Mouse (Mus musculus): Measurements from ENCODE around the gene Fbxl17.

The Fbxl17 gene

DNA sequence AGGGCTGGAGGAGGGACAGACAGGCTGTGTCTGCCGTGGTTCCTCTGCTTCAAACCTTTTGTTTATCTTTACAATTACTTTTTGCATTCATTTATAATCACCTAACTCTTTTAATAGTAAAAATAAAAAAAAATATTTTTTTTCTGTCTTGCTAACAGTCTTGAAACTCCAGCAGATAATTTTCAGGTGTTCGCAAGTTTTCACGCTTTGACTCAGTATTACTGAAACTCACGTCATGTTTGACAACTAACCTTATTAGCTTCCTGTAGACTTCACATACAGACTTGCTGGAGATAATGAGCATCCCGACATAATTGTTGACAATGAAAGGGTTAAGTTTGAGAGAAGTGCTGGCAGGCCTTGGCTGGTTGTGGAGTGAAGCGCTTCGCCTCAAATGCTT is 340.6 kb downstream of the Fbxl17 start:
- no peak for DNase-seq

- DNase-seq = no peak
Observed at GRCm38 (mm10) chr17:63158436-63158835, 341.4 kb downstream of the Fbxl17 start.

DNA sequence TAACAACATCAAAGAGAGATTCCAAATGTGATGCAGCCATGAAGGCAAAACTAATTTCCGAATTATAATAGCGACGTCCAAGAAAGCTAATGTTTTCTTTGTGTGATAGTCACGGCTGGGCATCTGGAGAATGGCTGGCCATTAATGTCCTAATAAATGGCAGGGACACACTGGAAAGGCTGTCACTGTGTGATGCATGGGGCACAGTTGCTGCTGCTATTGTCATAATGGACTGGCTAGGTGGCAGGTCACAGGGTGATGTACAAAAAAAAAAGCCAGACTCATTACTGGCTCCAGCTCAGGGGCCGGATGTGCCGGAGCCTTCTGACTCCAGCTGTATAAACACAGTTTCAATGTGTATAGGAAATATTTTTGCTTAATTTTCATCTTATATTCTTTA is 341.9 kb downstream of the Fbxl17 start:
- no peak for DNase-seq

DNA sequence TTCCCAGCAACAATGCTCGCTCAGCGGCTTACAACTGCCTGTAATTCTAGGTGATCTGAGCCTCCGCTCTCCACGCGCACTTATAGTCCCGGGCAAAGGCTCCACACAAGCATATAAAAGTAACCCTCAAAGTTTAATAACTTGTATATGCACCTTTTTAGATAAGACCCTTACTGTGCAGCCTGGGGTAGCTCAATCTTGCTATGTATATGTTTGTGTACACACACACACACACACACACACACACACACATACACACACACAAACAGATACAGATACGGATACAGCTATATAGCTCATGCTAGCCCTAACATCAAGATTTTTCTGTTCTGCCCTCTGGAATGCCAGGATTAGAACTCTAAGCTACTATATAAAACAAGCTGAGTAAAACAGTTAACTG is 342.8 kb downstream of the Fbxl17 start:
- DNase-seq = no peak

DNA sequence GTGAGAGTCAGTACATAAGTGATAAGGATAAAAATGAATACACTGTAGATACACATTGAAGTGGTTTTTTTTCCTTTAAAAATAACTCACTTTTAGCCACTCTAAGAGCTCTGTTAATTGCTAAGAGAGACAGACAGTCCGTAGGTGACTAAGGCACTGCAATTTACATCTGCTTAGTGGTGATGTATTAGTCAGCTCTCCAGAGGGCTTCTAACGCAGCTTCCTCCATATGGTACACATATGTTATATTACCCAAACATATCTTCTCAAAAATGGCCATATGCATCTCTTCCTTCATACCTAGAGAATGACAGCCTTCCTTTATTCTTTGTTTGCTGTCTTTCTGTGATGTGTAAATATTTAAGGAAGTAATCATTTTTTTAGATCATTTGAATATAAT is 353.3 kb downstream of the Fbxl17 start:
- DNase-seq = no peak

GRCm38 (mm10) chr17:63145751-63146491 is 353.9 kb downstream of the Fbxl17 start:
- DNase-seq = peak in 1 of 2 experiments; percentile 15

DNA sequence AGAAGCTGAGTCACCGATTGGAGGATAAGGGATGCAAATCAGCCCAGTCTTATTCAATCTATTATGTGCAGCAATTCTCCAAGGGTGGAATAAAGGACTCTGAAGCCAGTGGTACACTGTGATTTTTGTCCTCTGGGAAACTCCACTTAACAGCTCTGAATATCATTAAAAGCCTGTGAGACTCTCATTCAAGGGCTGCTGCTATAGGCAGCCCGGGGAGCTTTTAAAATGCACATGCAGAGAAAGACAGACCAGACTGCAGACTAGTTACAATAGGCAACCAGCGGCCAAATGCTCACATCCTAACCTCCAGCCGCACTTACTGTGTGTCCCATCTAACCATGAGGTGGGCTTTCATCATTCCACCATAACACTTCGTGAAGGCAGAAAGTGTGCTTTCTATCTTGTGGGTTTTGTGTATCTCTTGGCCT is 354.5 kb downstream of the Fbxl17 start:
- DNase-seq = no peak

DNA sequence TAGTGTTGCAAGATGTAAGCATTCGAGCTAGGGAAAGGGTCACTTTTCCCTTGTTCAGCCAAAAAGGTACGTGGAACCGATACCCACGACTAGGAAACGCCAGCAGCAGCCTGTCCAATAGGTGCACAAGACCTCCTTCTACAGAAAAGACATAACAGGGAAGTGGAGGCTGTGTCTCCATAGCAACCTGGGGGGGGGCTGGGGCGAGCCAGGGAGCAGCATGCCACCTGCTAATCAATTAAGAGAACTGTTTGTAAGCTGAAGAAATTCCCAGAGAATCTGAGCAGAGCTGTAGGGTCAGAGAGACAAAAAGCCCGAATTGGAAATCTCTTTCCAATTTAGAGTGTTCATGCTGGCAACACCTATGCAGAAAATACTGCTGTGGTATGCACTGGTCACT is 356.0 kb downstream of the Fbxl17 start:
- no peak for DNase-seq

DNA sequence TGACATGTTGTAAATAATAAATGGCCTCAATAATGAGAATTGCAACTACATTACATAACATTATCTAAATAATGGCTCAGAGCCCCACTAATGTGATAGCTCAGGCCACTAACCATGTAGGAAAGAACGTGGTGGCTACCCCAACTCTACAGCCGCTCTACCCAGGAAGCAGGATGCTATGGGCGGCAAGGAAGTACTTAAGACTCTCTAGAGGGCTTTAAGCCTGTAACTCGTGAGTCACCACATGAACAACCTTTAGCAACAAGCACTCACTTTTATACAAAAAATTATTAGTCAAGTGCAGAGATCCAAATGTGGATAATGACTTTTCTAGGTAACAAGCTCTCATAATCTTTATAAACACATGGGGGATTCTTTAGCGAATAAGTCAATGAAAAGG is 365.0 kb downstream of the Fbxl17 start:
- no peak for DNase-seq

DNA sequence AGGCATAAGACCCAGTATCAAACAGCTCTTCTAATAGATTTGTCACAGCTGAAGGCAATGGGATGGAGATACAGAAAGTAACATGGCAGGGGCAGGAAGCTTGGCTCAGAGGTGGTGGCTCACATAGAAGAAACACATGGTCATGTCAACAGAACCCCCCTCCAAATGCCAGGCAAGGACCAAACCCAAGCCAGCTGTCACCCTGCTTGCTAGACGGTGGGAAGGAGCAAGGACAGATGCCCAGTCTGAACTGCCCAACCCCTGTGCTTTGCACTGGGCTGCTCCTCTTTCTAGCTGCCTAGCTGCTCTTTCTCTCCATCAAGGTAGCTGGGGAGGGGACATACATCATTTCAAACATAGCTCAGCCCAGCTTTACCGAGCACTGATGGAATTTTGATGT is 377.4 kb downstream of the Fbxl17 start:
- no peak for DNase-seq

DNA sequence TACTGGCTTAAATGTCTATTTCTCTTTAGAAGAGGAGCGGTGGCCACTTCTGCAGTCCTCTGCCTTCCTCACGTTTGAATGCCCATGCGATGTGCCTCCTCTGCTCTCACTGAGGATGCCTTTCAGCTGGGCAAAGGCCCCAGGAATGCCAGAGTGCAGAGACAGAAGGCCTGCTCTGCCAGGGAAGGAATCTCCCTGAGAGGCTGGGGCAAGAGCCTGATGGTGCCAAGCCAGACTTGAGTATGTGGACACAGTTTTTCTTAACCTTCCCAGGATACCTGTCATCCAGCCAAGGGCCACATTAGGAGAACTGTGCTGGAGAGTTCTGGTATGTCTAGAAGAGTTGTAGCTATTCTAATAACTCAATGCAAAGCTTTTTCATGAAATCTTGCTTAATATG is 380.1 kb downstream of the Fbxl17 start:
- DNase-seq = no peak

DNA sequence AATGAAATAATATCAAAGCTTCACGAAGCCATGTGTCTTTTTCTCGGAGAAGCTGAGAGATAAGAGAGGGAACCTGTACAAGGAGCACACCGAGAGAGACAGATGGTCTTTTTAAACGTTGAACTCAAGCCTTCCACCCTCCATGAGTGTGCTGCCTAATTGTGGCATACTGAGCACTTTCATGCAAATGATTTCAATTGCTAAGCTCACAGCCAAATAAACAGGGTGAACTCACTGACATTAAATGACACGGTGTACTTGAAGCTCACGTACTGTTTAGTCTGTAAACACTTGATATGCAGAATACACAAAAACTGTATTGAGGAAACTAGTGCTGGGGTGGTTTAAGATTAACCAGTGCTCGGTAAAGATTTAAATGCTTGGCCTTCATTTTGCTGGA is 380.7 kb downstream of the Fbxl17 start:
- no peak for DNase-seq

DNA sequence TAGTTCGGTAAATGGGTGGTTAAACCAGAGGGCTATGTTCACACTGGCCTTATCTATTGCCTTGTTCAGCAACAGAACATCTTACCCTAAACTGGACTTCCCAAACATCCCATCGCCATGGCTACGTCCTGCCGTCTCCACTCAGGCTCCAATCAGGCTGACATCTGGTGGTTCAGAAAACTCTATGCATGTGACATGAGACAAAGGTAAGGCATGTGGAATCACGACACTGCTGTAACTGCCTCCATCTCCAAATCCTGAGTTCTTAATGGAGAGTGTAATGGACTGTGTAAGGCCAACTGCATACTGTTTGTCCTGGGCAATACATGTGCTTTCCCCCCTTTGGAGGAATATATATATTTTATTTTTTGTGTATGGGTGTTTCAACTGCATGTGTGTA is 382.7 kb downstream of the Fbxl17 start:
- no peak for DNase-seq

DNA sequence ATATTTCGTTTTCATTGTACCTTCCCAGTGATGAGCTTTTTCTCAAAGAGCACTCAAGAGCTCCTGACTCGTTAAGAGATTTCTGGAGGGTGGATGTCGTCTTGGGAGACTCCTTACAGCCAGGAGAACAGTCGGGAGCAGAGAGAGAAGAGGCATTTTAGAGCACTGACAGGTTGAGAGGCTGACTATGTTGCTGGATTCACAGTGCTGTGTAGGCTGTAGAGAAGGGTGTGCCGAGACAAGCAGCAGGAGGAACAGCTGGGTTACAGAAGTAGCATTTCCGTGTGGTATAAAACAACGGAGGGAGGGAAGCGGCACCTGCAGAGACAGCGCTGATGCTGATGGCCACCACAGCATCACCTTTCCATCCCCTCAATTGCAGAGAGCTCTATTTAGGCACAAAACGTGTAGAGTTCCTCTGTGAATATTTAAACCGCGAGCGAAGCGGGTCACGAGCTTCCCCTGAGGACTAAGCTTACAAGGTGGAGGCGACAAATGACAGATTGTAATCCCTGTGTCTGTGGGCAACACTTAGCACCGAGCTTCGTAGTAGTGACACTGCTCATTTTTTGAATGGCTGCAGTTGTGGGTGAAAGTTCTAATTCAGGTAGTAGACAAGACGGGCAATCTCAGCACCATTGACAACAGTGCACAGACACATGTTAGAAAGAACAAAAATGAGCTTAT is 385.3 kb downstream of the Fbxl17 start:
- DNase-seq = no peak

DNA sequence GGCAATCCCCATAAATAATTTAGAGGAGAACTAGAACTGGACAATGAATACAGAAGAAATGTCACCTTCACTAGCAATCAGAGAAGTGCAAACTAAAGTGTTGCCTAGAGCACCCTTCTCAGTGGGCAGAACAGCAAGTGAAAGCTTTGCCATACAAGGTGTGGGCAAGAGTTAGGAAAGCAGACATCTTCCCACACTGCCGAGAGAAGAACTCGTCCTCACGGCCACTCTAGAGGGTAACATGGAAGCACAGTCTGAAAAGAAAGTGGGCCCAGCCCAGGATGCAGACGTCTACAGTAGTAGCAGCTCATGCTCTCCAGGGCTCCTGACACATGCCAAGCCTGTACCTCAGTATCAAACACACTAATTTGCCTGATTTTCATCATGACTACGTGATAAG is 387.0 kb downstream of the Fbxl17 start:
- DNase-seq = no peak

- DNase-seq = no peak
Observed at GRCm38 (mm10) chr17:63110994-63111393, 388.8 kb downstream of the Fbxl17 start.

DNA sequence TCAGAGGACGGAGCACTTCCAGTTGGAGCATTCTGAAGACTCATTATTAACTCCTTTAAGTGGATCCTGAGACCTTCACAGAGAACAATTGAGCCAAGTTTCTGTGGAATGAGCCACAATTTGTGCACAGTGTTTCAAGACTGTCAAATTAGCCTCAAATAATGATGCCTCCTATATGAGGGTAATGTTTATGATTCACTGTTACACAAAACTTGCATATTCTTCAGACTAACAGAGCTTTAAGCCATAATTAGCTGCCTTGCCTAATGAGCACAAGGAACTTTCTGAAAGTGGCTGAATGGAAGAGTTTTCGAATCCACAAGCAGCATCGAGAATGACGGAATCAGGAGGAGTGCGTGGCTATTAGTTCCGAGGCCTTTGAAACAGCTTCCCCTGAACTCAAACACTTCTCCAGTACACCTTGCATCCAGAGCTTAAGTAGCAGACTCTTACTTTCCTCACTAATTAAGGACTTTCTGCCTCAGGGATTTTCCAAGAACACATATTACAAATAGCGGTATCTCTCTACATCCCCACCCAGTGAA is 389.5 kb downstream of the Fbxl17 start:
- DNase-seq = no peak

GRCm38 (mm10) chr17:63108035-63108434 is 391.8 kb downstream of the Fbxl17 start:
- no peak for DNase-seq

- no peak for DNase-seq
Observed at GRCm38 (mm10) chr17:63107515-63107914, 392.3 kb downstream of the Fbxl17 start.

- DNase-seq = no peak
Observed at GRCm38 (mm10) chr17:63095553-63095952, 404.3 kb downstream of the Fbxl17 start.

GRCm38 (mm10) chr17:63095017-63095416 is 404.8 kb downstream of the Fbxl17 start:
- DNase-seq = no peak

GRCm38 (mm10) chr17:63093184-63093583 is 406.6 kb downstream of the Fbxl17 start:
- DNase-seq = no peak

DNA sequence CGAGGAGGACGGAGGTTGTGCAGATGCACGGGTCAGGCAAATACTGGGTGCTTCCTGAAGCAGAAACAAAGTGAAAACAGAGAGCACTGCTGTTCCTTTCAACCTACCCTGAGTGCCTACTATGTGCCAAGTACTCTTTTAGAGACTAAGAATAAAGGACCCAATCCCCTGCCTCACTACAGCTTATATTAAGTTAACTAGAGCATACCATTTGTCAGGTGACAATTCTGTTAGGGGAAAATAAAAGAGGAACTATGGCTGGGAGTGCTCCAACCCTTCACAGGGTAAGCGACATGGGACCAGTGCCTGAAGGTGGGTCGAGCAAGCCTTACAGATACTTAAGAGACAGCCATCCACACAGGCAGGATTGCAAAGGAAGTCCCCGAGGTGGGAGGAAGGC is 407.0 kb downstream of the Fbxl17 start:
- DNase-seq = no peak

GRCm38 (mm10) chr17:63090112-63090511 is 409.7 kb downstream of the Fbxl17 start:
- DNase-seq = no peak

Data from kidney, postnatal 25 days (tissue).